Mouse (Mus musculus): ENCODE data around the gene Rpl36-ps4. TPM values are rescaled to one million over a fixed set of nuclear protein-coding genes. Genes with fewer than 3 reads are reported as not detected.

Rpl36-ps4 gene
- polyA plus RNA-seq, 1 experiment, result not detected

GRCm38 (mm10) chr17:87877207-87878073 lies 43.3 kb upstream of the Rpl36-ps4 start:
- Histone ChIP-seq H3K4me3 (replicated peaks; ENCODE audit: control insufficient read depth, low read depth, low read length) (no peak overlapping the region), H3K27ac (ENCODE audit: control insufficient read depth, insufficient read depth, low read depth, low read length, poor library complexity) (no peak overlapping the region), H3K4me1 (ENCODE audit: control insufficient read depth, insufficient read depth, low read length) (no peaks in the 10 kb centered on the region; the same call in 1 of the 2 replicates)
- 52% methylated on average over 25 of the region's 25 CpGs for WGBS
- peak; percentile 25; the same call in 1 of the 2 replicates for TF ChIP-seq CTCF (IDR thresholded peaks at IDR 0.05; ENCODE audit: control insufficient read depth, insufficient read depth, low read length)
- TF ChIP-seq POLR2A (IDR thresholded peaks at IDR 0.05; ENCODE audit: borderline replicate concordance, control insufficient read depth, low read depth, low read length), result no peak

- Histone ChIP-seq H3K27ac (ENCODE audit: control insufficient read depth, insufficient read depth, low read depth, low read length, poor library complexity) (no peak overlapping the region), H3K4me1 (ENCODE audit: control insufficient read depth, insufficient read depth, low read length) (no peaks in the 10 kb centered on the region; the same call in 1 of the 2 replicates), H3K4me3 (replicated peaks; ENCODE audit: control insufficient read depth, low read depth, low read length) (no peak overlapping the region)
- TF ChIP-seq CTCF (IDR thresholded peaks at IDR 0.05; ENCODE audit: control insufficient read depth, insufficient read depth, low read length) (no peak), POLR2A (IDR thresholded peaks at IDR 0.05; ENCODE audit: borderline replicate concordance, control insufficient read depth, low read depth, low read length) (no peak)
- 81% methylated on average over 10 of the region's 10 CpGs for WGBS
Measured at GRCm38 (mm10) chr17:87878556-87879483, 42.0 kb upstream of the Rpl36-ps4 start.

- Histone ChIP-seq H3K27ac (ENCODE audit: control insufficient read depth, insufficient read depth, low read depth, low read length, poor library complexity) (no peak overlapping the region), H3K4me3 (replicated peaks; ENCODE audit: control insufficient read depth, low read depth, low read length) (no peak overlapping the region), H3K4me1 (ENCODE audit: control insufficient read depth, insufficient read depth, low read length) (no peaks in the 10 kb centered on the region; the same call in 1 of the 2 replicates)
- TF ChIP-seq POLR2A (IDR thresholded peaks at IDR 0.05; ENCODE audit: borderline replicate concordance, control insufficient read depth, low read depth, low read length), result no peak
- WGBS, result 75% methylated on average over 9 of the region's 9 CpGs
Measured at GRCm38 (mm10) chr17:87879484-87880225, 41.1 kb upstream of the Rpl36-ps4 start.

- TF ChIP-seq CTCF (IDR thresholded peaks at IDR 0.05; ENCODE audit: control insufficient read depth, insufficient read depth, low read length) (peak; percentile 55), POLR2A (IDR thresholded peaks at IDR 0.05; ENCODE audit: borderline replicate concordance, control insufficient read depth, low read depth, low read length) (no peak)
- Histone ChIP-seq H3K4me1 (ENCODE audit: control insufficient read depth, insufficient read depth, low read length) (no peaks in the 10 kb centered on the region), H3K27ac (ENCODE audit: control insufficient read depth, insufficient read depth, low read depth, low read length, poor library complexity) (no peak overlapping the region), H3K4me3 (replicated peaks; ENCODE audit: control insufficient read depth, low read depth, low read length) (no peak overlapping the region)
- WGBS, result 3% methylated on average over 1 of the region's 1 CpGs
Measured at GRCm38 (mm10) chr17:87882594-87882993, 38.2 kb upstream of the Rpl36-ps4 start.

DNA sequence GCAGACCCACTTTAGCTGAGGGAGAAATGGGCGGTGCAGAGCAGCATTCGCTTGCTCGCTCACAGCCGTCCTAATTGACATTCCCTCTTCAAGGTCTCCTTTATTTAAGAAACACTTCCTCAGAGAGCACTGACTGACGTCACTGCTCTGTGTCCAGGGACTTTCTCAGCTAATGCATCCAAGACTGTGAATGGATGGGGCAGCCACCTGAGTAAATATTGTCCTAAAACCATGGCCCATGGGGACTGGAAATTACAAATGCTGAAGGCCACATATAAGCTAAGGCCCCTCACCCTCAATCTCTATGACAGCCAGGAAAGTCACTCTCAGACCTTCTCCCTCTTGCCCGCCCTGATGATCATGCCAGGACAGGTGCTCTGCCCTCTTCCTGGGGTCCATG lies 23.6 kb upstream of the Rpl36-ps4 start:
- TF ChIP-seq CTCF (IDR thresholded peaks at IDR 0.05; ENCODE audit: control insufficient read depth, insufficient read depth, low read length) (no peak), POLR2A (IDR thresholded peaks at IDR 0.05; ENCODE audit: borderline replicate concordance, control insufficient read depth, low read depth, low read length) (no peak)
- Histone ChIP-seq H3K4me1 (ENCODE audit: control insufficient read depth, insufficient read depth, low read length) (no peaks in the 10 kb centered on the region), H3K4me3 (replicated peaks; ENCODE audit: control insufficient read depth, low read depth, low read length) (no peak overlapping the region), H3K27ac (ENCODE audit: control insufficient read depth, insufficient read depth, low read depth, low read length, poor library complexity) (no peak overlapping the region)
- WGBS, result 82% methylated on average over 6 of the region's 6 CpGs

DNA sequence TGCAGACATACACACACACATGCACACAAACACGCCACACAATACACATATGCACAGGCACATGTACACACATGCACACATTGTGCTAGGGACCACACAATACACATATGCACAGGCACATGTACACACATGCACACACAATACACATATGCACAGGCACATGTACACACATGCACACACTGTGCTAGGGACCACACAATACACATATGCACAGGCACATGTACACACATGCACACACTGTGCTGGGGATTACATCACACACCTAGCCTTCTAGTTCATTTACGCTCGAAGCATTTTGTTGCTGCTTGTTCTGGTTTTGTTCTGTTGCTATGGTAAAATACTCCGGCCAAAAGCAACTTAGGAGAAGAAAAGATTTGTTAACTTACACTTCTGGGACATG lies 20.1 kb upstream of the Rpl36-ps4 start:
- TF ChIP-seq CTCF (IDR thresholded peaks at IDR 0.05; ENCODE audit: control insufficient read depth, insufficient read depth, low read length) (no peak), POLR2A (IDR thresholded peaks at IDR 0.05; ENCODE audit: borderline replicate concordance, control insufficient read depth, low read depth, low read length) (no peak)
- Histone ChIP-seq H3K27ac (ENCODE audit: control insufficient read depth, insufficient read depth, low read depth, low read length, poor library complexity) (no peak overlapping the region), H3K4me1 (ENCODE audit: control insufficient read depth, insufficient read depth, low read length) (no peaks in the 10 kb centered on the region), H3K4me3 (replicated peaks; ENCODE audit: control insufficient read depth, low read depth, low read length) (no peak overlapping the region)
- WGBS, result 84% methylated on average over 4 of the region's 4 CpGs

- TF ChIP-seq POLR2A (IDR thresholded peaks at IDR 0.05; ENCODE audit: borderline replicate concordance, control insufficient read depth, low read depth, low read length), result no peak
- no peak for TF ChIP-seq CTCF (IDR thresholded peaks at IDR 0.05; ENCODE audit: control insufficient read depth, insufficient read depth, low read length)
- no peak overlapping the region for H3K27ac ChIP-seq (ENCODE audit: control insufficient read depth, insufficient read depth, low read depth, low read length, poor library complexity)
- WGBS, result 67% methylated on average over 7 of the region's 7 CpGs
- no peak overlapping the region for H3K4me3 ChIP-seq (replicated peaks; ENCODE audit: control insufficient read depth, low read depth, low read length)
- no peaks in the 10 kb centered on the region for H3K4me1 ChIP-seq (ENCODE audit: control insufficient read depth, insufficient read depth, low read length)
Measured at GRCm38 (mm10) chr17:87901163-87901562, 19.6 kb upstream of the Rpl36-ps4 start.

All from bone marrow, adult 2 months (tissue).